46 mouse cellular contexts compared by ENCODE assay signal in genomic region chr7:127114920-127115319, GRCm38 (mm10). TPM values are rescaled to one million over a fixed set of nuclear protein-coding genes. Genes with fewer than 3 reads are reported as not detected.
"Had no signal": no experiment of that assay in that cellular context is flagged by ENCODE, and none has a peak within 500 bp of the region (broad histone marks: within the 10 kb centered on the region; RNA-seq: fewer than 3 reads in every experiment).

No protein-coding gene starts in this region.

- ATAC-seq: hindbrain, embryonic 16.5 days; hindbrain, postnatal 0 days; inflammation-experienced regulatory T-cells, adult 6 months; intestine, embryonic 15.5 days; intestine, embryonic 16.5 days; intestine, postnatal 0 days had no signal

- H3K9me3 ChIP-seq: heart, embryonic 12.5 days; heart, embryonic 13.5 days; heart, embryonic 15.5 days; hindbrain, embryonic 10.5 days; hindbrain, embryonic 12.5 days; hindbrain, embryonic 13.5 days; hindbrain, embryonic 15.5 days; intestine, embryonic 15.5 days; kidney, embryonic 15.5 days had no signal

- H3K4me3 ChIP-seq: heart, embryonic 12.5 days; heart, embryonic 13.5 days; heart, embryonic 15.5 days; hindbrain, embryonic 10.5 days; hindbrain, embryonic 12.5 days; hindbrain, embryonic 13.5 days; hindbrain, embryonic 15.5 days; intestine, embryonic 15.5 days; kidney, embryonic 15.5 days; layer of hippocampus, adult 2 months; left cerebral cortex, adult 2 months had no signal

- H3K9ac ChIP-seq: heart, embryonic 12.5 days; heart, embryonic 13.5 days; heart, embryonic 15.5 days; hindbrain, embryonic 12.5 days; hindbrain, embryonic 13.5 days; hindbrain, embryonic 14.5 days; hindbrain, embryonic 15.5 days; intestine, embryonic 15.5 days; kidney, embryonic 15.5 days had no signal

- DNase-seq: heart, postnatal 10 days; heart, postnatal 14 days; heart, postnatal 36 days; heart, postnatal 4 days; kidney, adult 11 months; kidney, adult 18-20 months; kidney, adult 2 months; kidney, adult 8-10 months; kidney, adult 9 months; kidney, postnatal 10 days; kidney, postnatal 25 days; kidney, postnatal 36 days; kidney, postnatal 4 days; layer of hippocampus, adult 9-11 months; layer of hippocampus, postnatal 36 days had no signal

- H3K36me3 ChIP-seq: heart, embryonic 12.5 days; heart, embryonic 13.5 days; heart, embryonic 15.5 days; hindbrain, embryonic 10.5 days; hindbrain, embryonic 12.5 days; hindbrain, embryonic 13.5 days; hindbrain, embryonic 15.5 days; intestine, embryonic 15.5 days; kidney, embryonic 15.5 days had no signal

- H3K27ac ChIP-seq: heart, embryonic 13.5 days; heart, embryonic 15.5 days; hindbrain, embryonic 10.5 days; hindbrain, embryonic 12.5 days; hindbrain, embryonic 13.5 days; hindbrain, embryonic 14.5 days; hindbrain, embryonic 15.5 days; hindbrain, postnatal 0 days; intestine, embryonic 15.5 days; layer of hippocampus, adult 2 months; left cerebral cortex, adult 2 months had no signal

- H3K4me1 ChIP-seq: hindbrain, embryonic 15.5 days had no signal

- H3K4me2 ChIP-seq: heart, embryonic 11.5 days; heart, embryonic 12.5 days; heart, embryonic 13.5 days; heart, embryonic 15.5 days; hindbrain, embryonic 12.5 days; hindbrain, embryonic 13.5 days; hindbrain, embryonic 14.5 days; hindbrain, embryonic 15.5 days; intestine, embryonic 15.5 days; kidney, embryonic 15.5 days had no signal

- H3K27me3 ChIP-seq: heart, embryonic 12.5 days; heart, embryonic 15.5 days; intestine, embryonic 15.5 days had no signal

RNA-seq across cellular contexts. Expression of gene Qprt, which starts 7.1 kb away (rescaled TPM):
- total RNA-seq: heart, adult 8-10 months; heart, postnatal 14 days; heart, postnatal 36 days; layer of hippocampus, adult 2 months had no signal

RNA-seq across cellular contexts. Expression of gene Spn, which starts 22.7 kb away (rescaled TPM):
- polyA plus RNA-seq: hindbrain, embryonic 10.5 days; hindbrain, embryonic 12.5 days; hindbrain, embryonic 14.5 days; hindbrain, embryonic 16.5 days had no signal

RNA-seq across cellular contexts. Expression of gene Zg16, which starts 27.8 kb away (rescaled TPM):
- total RNA-seq: heart, adult 8-10 months; heart, postnatal 10 days; heart, postnatal 14 days; heart, postnatal 36 days; heart, postnatal 4 days; hindbrain, postnatal 0 days; layer of hippocampus, adult 18-20 months; layer of hippocampus, adult 2 months; layer of hippocampus, adult 8-10 months; layer of hippocampus, postnatal 10 days; layer of hippocampus, postnatal 14 days; layer of hippocampus, postnatal 25 days; layer of hippocampus, postnatal 36 days; left cerebral cortex, adult 18-20 months; left cerebral cortex, adult 2 months had no signal
- polyA plus RNA-seq: heart, embryonic 11.5 days; heart, embryonic 12.5 days; heart, embryonic 13.5 days; heart, embryonic 14.5 days; heart, embryonic 15.5 days; heart, postnatal 0 days; hindbrain, embryonic 10.5 days; hindbrain, embryonic 11.5 days; hindbrain, embryonic 12.5 days; hindbrain, embryonic 13.5 days; hindbrain, embryonic 14.5 days; hindbrain, embryonic 15.5 days; hindbrain, embryonic 16.5 days; hindbrain, postnatal 0 days; kidney, adult 2 months; kidney, embryonic 14.5 days; kidney, embryonic 15.5 days; kidney, embryonic 16.5 days; kidney, postnatal 0 days had no signal
